Mouse (Mus musculus) hindbrain, embryonic 15.5 days (tissue): ENCODE data around the gene Kcnk3. TPM values are rescaled to one million over a fixed set of nuclear protein-coding genes. Genes with fewer than 3 reads are reported as not detected.

ENCODE experiments used
- ATAC-seq: fragments of 200-750 bp; cut with Nextera tagmentation; 2 replicates; pipeline ENCODE4 v1.8.0; 2017; ENCODE audit warnings: low read depth, moderate number of reproducible peaks, moderate TSS enrichment; ENCODE audit not compliant: low FRiP score
- H3K27ac ChIP-seq: fragments of 300-500 bp; sonication (generic); replicated peaks from 2 replicates; pipeline ENCODE4 v1.5.1; 2015; ENCODE audit warnings: mild to moderate bottlenecking, inconsistent platforms
- H3K27me3 ChIP-seq: fragments of 300-500 bp; sonication (generic); 2 replicates; pipeline ENCODE4 v1.6.1; 2015; ENCODE audit warnings: control low read depth, inconsistent platforms
- H3K36me3 ChIP-seq: fragments of 300-500 bp; sonication (generic); 2 replicates; pipeline ENCODE4 v1.6.1; 2015; ENCODE audit warnings: control low read depth, inconsistent platforms
- H3K4me1 ChIP-seq: fragments of 300-500 bp; sonication (generic); replicated peaks from 2 replicates; pipeline ENCODE4 v1.6.1; 2015; ENCODE audit warnings: control low read depth, inconsistent platforms
- H3K4me2 ChIP-seq: fragments of 300-500 bp; sonication (generic); 2 replicates; pipeline ENCODE4 v1.6.1; 2015; ENCODE audit warnings: moderate library complexity, mild to moderate bottlenecking, inconsistent platforms
- H3K4me3 ChIP-seq: fragments of 300-500 bp; sonication (generic); 2 replicates; pipeline ENCODE4 v1.5.1; 2015; ENCODE audit warnings: mild to moderate bottlenecking, inconsistent platforms
- H3K9ac ChIP-seq: fragments of 300-500 bp; sonication (generic); 2 replicates; pipeline ENCODE4 v1.6.1; 2015; ENCODE audit warnings: inconsistent platforms
- H3K9me3 ChIP-seq: fragments of 300-500 bp; sonication (generic); 2 replicates; pipeline ENCODE4 v1.6.1; 2016; ENCODE audit warnings: control low read depth, inconsistent platforms
- WGBS: fragments of 180-500 bp; shearing (Covaris S2); methylation state at CpG from one replicate; pipeline ENCODE4 v1.1.7; 2015; 5-methylcytosine and 5-hydroxymethylcytosine counted together
- polyA plus RNA-seq: library from polyadenylated mRNA; unstranded; fragments of >200 nt; fragmentation: Nextera tagmentation; extraction: Ambion mirVana; gene quantifications from 2 replicates; pipeline ENCODE4 v1.2.1, GENCODE M21; 2015

Kcnk3 gene
- polyA plus RNA-seq, 1 experiment from 2014 or later = 12.8 TPM

GRCm38 (mm10) chr5:30571820-30572219 lies 16.1 kb upstream of the Kcnk3 start:
- Histone ChIP-seq H3K9me3 (no peaks in the 10 kb centered on the region), H3K4me3 (no peak overlapping the region), H3K36me3 (no peaks in the 10 kb centered on the region), H3K27ac (no peak overlapping the region), H3K27me3 (no peaks in the 10 kb centered on the region), H3K4me1 (no peaks in the 10 kb centered on the region), H3K4me2 (no peak overlapping the region), H3K9ac (no peak overlapping the region)
- WGBS = 81% methylated on average over 5 of the region's 5 CpGs
- ATAC-seq = no peak

GRCm38 (mm10) chr5:30574367-30574766 lies 13.6 kb upstream of the Kcnk3 start:
- Histone ChIP-seq H3K4me2 (no peak overlapping the region), H3K9me3 (no peaks in the 10 kb centered on the region), H3K27ac (no peak overlapping the region), H3K9ac (no peak overlapping the region), H3K4me1 (peaks cover 10% of the 10 kb centered on the region), H3K4me3 (no peak overlapping the region), H3K27me3 (no peaks in the 10 kb centered on the region), H3K36me3 (no peaks in the 10 kb centered on the region)
- WGBS = 93% methylated on average over 8 of the region's 8 CpGs
- ATAC-seq = no peak

GRCm38 (mm10) chr5:30576233-30576632 lies 11.7 kb upstream of the Kcnk3 start:
- 90% methylated on average over 7 of the region's 7 CpGs for WGBS
- ATAC-seq = no peak

GRCm38 (mm10) chr5:30577251-30577650 lies 10.7 kb upstream of the Kcnk3 start:
- H3K4me2 ChIP-seq = no peak overlapping the region
- no peak overlapping the region for H3K9ac ChIP-seq
- H3K4me1 ChIP-seq = peaks cover 17% of the 10 kb centered on the region
- H3K27ac ChIP-seq = no peak overlapping the region
- no peak overlapping the region for H3K4me3 ChIP-seq
- no peaks in the 10 kb centered on the region for H3K27me3 ChIP-seq
- no peak for ATAC-seq
- H3K36me3 ChIP-seq = no peaks in the 10 kb centered on the region
- H3K9me3 ChIP-seq = no peaks in the 10 kb centered on the region
- WGBS = 76% methylated on average over 9 of the region's 9 CpGs

More at GRCm38 (mm10) chr5:30576233-30576632, 11.7 kb upstream of the Kcnk3 start:
- Histone ChIP-seq H3K4me3 (no peak overlapping the region), H3K9ac (no peak overlapping the region), H3K36me3 (no peaks in the 10 kb centered on the region), H3K27ac (no peak overlapping the region), H3K4me2 (no peak overlapping the region), H3K9me3 (no peaks in the 10 kb centered on the region), H3K4me1 (peaks cover 10% of the 10 kb centered on the region), H3K27me3 (no peaks in the 10 kb centered on the region)

- H3K9ac ChIP-seq = no peak overlapping the region
- H3K36me3 ChIP-seq = no peaks in the 10 kb centered on the region
- H3K27me3 ChIP-seq = no peaks in the 10 kb centered on the region
- no peak overlapping the region for H3K4me2 ChIP-seq
- no peak overlapping the region for H3K27ac ChIP-seq
- 75% methylated on average over 12 of the region's 12 CpGs for WGBS
- 0 out of 2 replicates have a peak, but pooled peaks have one; percentile 21 for ATAC-seq
- H3K4me1 ChIP-seq = peaks cover 17% of the 10 kb centered on the region
- no peak overlapping the region for H3K4me3 ChIP-seq
- no peaks in the 10 kb centered on the region for H3K9me3 ChIP-seq
These were observed 10.2 kb upstream of the Kcnk3 start for GRCm38 (mm10) chr5:30577654-30578310.

- Histone ChIP-seq H3K9me3 (no peaks in the 10 kb centered on the region), H3K4me3 (no peak overlapping the region), H3K27ac (no peak overlapping the region), H3K4me1 (peaks cover 17% of the 10 kb centered on the region), H3K27me3 (no peaks in the 10 kb centered on the region), H3K4me2 (no peak overlapping the region), H3K36me3 (no peaks in the 10 kb centered on the region), H3K9ac (no peak overlapping the region)
- ATAC-seq = no peak
- WGBS = 83% methylated on average over 6 of the region's 6 CpGs
These were observed 9.4 kb upstream of the Kcnk3 start for GRCm38 (mm10) chr5:30578445-30579080.

GRCm38 (mm10) chr5:30580725-30581124 lies 7.2 kb upstream of the Kcnk3 start:
- Histone ChIP-seq H3K36me3 (no peaks in the 10 kb centered on the region), H3K9me3 (no peaks in the 10 kb centered on the region), H3K4me2 (no peak overlapping the region), H3K27me3 (peaks cover 6% of the 10 kb centered on the region; the same call in 1 of the 2 replicates), H3K4me3 (no peak overlapping the region), H3K27ac (no peak overlapping the region), H3K4me1 (peaks cover 17% of the 10 kb centered on the region), H3K9ac (no peak overlapping the region)
- WGBS = 63% methylated on average over 6 of the region's 6 CpGs
- no peak for ATAC-seq

- peaks cover 6% of the 10 kb centered on the region; the same call in 1 of the 2 replicates for H3K27me3 ChIP-seq
- peaks cover 19% of the 10 kb centered on the region for H3K4me1 ChIP-seq
- no peak for ATAC-seq
- H3K4me2 ChIP-seq = no peak overlapping the region
- H3K9ac ChIP-seq = no peak overlapping the region
- WGBS = 89% methylated on average over 5 of the region's 5 CpGs
- no peaks in the 10 kb centered on the region for H3K36me3 ChIP-seq
- H3K4me3 ChIP-seq = no peak overlapping the region
- H3K27ac ChIP-seq = no peak overlapping the region
- no peaks in the 10 kb centered on the region for H3K9me3 ChIP-seq
These were observed 6.0 kb upstream of the Kcnk3 start for GRCm38 (mm10) chr5:30582017-30582416.

GRCm38 (mm10) chr5:30586616-30587015 lies 1.4 kb upstream of the Kcnk3 start:
- Histone ChIP-seq H3K4me1 (peaks cover 43% of the 10 kb centered on the region), H3K27ac (no peak overlapping the region), H3K4me3 (no peak overlapping the region), H3K36me3 (no peaks in the 10 kb centered on the region), H3K9ac (no peak overlapping the region), H3K9me3 (no peaks in the 10 kb centered on the region), H3K27me3 (peaks cover 10% of the 10 kb centered on the region; the same call in 1 of the 2 replicates), H3K4me2 (no peak overlapping the region)
- WGBS = 76% methylated on average over 3 of the region's 3 CpGs
- ATAC-seq = no peak

- peaks cover 46% of the 10 kb centered on the region for H3K4me1 ChIP-seq
- 0 out of 2 replicates have a peak, but pooled peaks have one; percentile 3 for ATAC-seq
- 20% methylated on average over 2 of the region's 2 CpGs for WGBS
- H3K4me2 ChIP-seq = peak overlapping the region; percentile 82
- H3K36me3 ChIP-seq = no peaks in the 10 kb centered on the region
- no peaks in the 10 kb centered on the region for H3K9me3 ChIP-seq
- H3K27ac ChIP-seq = 0 out of 2 replicates have a peak overlapping the region, but pooled peaks have one; percentile 83
- 0 out of 2 replicates have a peak overlapping the region, but pooled peaks have one; percentile 72 for H3K9ac ChIP-seq
- peaks cover 10% of the 10 kb centered on the region; the same call in 1 of the 2 replicates for H3K27me3 ChIP-seq
- H3K4me3 ChIP-seq = peak overlapping the region; percentile 66
These were observed 869 bp upstream of the Kcnk3 start for GRCm38 (mm10) chr5:30587101-30587500.

- WGBS = 0% methylated on average over 66 of the region's 70 CpGs
- Histone ChIP-seq H3K4me3 (peak overlapping the region; percentile 66), H3K4me2 (peak overlapping the region; percentile 82), H3K4me1 (peaks cover 55% of the 10 kb centered on the region), H3K27ac (peak overlapping the region; percentile 83), H3K36me3 (no peaks in the 10 kb centered on the region), H3K9ac (peak overlapping the region; percentile 72), H3K27me3 (peaks cover 10% of the 10 kb centered on the region; the same call in 1 of the 2 replicates), H3K9me3 (no peaks in the 10 kb centered on the region)
- peak; percentile 57 for ATAC-seq
These were observed 465 bp downstream of the Kcnk3 start for GRCm38 (mm10) chr5:30588301-30588968.

- Histone ChIP-seq H3K36me3 (no peaks in the 10 kb centered on the region), H3K4me3 (peak overlapping the region; percentile 66), H3K4me2 (peak overlapping the region; percentile 82), H3K27ac (peak overlapping the region; percentile 83; the same call in 1 of the 2 replicates), H3K27me3 (peaks cover 10% of the 10 kb centered on the region; the same call in 1 of the 2 replicates), H3K9ac (peak overlapping the region; percentile 72), H3K9me3 (no peaks in the 10 kb centered on the region), H3K4me1 (peaks cover 61% of the 10 kb centered on the region)
- WGBS = 46% methylated on average over 4 of the region's 4 CpGs
- ATAC-seq = no peak
These were observed 1.1 kb downstream of the Kcnk3 start for GRCm38 (mm10) chr5:30589069-30589468.
